Mouse (Mus musculus) erythroblast, embryonic 14.5 days (primary cell): ENCODE data around the gene 1700001C19Rik. TPM values are rescaled to one million over a fixed set of nuclear protein-coding genes. Genes with fewer than 3 reads are reported as not detected.
"Not testable (repeated sequence)": the region's sequence is repeated elsewhere in the genome, so short reads cannot be mapped to it uniquely, and the experiment has no call there.

Source experiments
- H3K27me3 ChIP-seq: 2 replicates; pipeline ENCODE4 v1.6.1; 2012; ENCODE audit warnings: inconsistent platforms; ENCODE audit not compliant: control insufficient read depth
- H3K36me3 ChIP-seq: 2 replicates; pipeline ENCODE4 v1.6.1; 2012; ENCODE audit warnings: mild to moderate bottlenecking, inconsistent platforms; ENCODE audit not compliant: control insufficient read depth
- H3K4me1 ChIP-seq: 2 replicates; pipeline ENCODE4 v1.6.1; 2012; ENCODE audit warnings: inconsistent platforms; ENCODE audit not compliant: control insufficient read depth
- H3K4me3 ChIP-seq: replicated peaks from 2 replicates; pipeline ENCODE3; 2012; ENCODE audit warnings: moderate library complexity, mild to moderate bottlenecking, inconsistent platforms
- H3K9me3 ChIP-seq: 2 replicates; pipeline ENCODE4 v1.6.1; 2012; ENCODE audit warnings: low read length, inconsistent platforms, mixed read lengths; ENCODE audit not compliant: control insufficient read depth
- GATA1 ChIP-seq: IDR thresholded peaks from 2 replicates; pipeline ENCODE4 v1.6.1; 2012; ENCODE audit warnings: low read length, inconsistent platforms, mixed read lengths
- TAL1 ChIP-seq: IDR thresholded peaks from 3 replicates; pipeline ENCODE4 v1.6.1; 2012; ENCODE audit warnings: low read length, inconsistent platforms, mixed read lengths
- polyA plus RNA-seq: library from polyadenylated mRNA; stranded (reverse); fragments of >175 nt; gene quantifications from 2 replicates; pipeline ENCODE4 v1.2.3, GENCODE M21; 2012

Gene 1700001C19Rik
- polyA plus RNA-seq, 1 experiment: not detected

- H3K27me3 ChIP-seq: peaks cover 5% of the 10 kb centered on the region
- H3K4me1 ChIP-seq: no peaks in the 10 kb centered on the region
- TF ChIP-seq TAL1 (no peak), GATA1 (no peak)
- no peaks in the 10 kb centered on the region for H3K9me3 ChIP-seq
- no peak overlapping the region for H3K4me3 ChIP-seq
- H3K36me3 ChIP-seq: no peaks in the 10 kb centered on the region
Measured at GRCm38 (mm10) chr17:47427316-47427715, 9.9 kb downstream of the 1700001C19Rik start.

DNA sequence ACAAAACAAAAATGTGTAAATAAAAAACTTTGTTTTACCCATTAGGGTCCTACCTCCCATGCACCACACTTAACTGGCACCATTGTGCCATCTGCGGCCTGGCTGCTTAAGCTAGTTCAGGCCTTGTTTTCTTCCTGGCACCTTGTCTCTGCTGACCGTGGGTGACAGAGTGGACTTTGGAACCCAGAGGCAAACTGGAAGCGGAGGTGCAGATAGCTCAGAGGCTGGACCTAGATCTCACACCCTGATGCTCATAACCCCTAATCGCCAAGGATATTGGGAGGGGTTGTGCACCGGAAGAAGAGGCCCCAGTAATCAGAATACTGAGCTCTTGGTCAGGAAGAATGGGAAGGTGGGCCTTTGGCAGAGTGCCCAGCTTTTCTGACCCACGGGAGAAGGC, 13.0 kb downstream of the 1700001C19Rik start:
- H3K9me3 ChIP-seq: no peaks in the 10 kb centered on the region
- no peak overlapping the region for H3K4me3 ChIP-seq
- peaks cover 5% of the 10 kb centered on the region for H3K27me3 ChIP-seq
- H3K4me1 ChIP-seq: no peaks in the 10 kb centered on the region
- H3K36me3 ChIP-seq: no peaks in the 10 kb centered on the region
- TF ChIP-seq TAL1: no peak
- TF ChIP-seq GATA1: no peak

DNA sequence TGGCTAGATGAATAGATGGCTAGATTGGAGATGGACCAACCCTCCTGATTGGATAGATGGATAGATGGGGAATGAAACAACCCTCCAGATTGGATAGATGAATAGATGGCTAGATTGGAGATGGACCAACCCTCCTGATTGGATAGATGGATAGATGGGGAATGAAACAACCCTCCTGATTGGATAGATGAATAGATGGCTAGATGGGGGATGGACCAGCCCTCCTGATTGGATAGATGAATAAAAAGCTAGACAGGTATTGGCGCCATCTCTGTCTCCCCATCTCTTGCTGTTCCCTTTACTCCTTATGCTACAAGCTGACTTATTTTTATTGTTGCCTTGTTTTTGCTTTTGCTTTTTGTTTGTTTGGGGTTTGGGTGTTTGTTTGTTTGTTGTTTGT, 14.6 kb downstream of the 1700001C19Rik start:
- not testable (repeated sequence) for H3K4me1 ChIP-seq, H3K27me3 ChIP-seq, H3K9me3 ChIP-seq, H3K36me3 ChIP-seq, H3K4me3 ChIP-seq

- no peaks in the 10 kb centered on the region for H3K27me3 ChIP-seq
- H3K4me1 ChIP-seq: no peaks in the 10 kb centered on the region
- H3K36me3 ChIP-seq: no peaks in the 10 kb centered on the region
- no peaks in the 10 kb centered on the region for H3K9me3 ChIP-seq
- H3K4me3 ChIP-seq: no peak overlapping the region
- TF ChIP-seq TAL1: no peak
- TF ChIP-seq GATA1: no peak
Measured at GRCm38 (mm10) chr17:47421566-47421965, 15.6 kb downstream of the 1700001C19Rik start.

DNA sequence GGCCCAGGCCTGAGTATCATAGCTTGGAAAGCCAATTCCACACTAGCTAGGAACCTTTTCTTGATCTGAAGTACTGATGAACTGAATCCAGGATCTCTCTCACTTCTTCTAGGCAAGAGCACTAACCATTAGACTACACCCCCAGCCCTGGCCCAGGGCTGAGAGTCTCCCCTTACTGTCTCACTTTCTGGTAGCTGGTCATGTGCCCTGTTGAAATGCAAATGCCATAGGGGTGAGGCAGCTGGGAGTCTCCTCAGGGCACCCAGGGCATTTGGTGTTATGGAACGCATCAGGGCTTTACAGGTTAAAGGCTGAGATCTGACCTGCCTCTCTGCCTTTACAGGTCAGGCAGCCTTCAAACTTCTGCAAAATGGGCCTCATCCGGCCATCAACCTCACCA, 17.0 kb downstream of the 1700001C19Rik start:
- no peaks in the 10 kb centered on the region for H3K4me1 ChIP-seq
- H3K9me3 ChIP-seq: no peaks in the 10 kb centered on the region; the same call in 1 of the 2 replicates
- H3K4me3 ChIP-seq: no peak overlapping the region
- H3K27me3 ChIP-seq: no peaks in the 10 kb centered on the region
- TF ChIP-seq TAL1 (no peak), GATA1 (no peak)
- no peaks in the 10 kb centered on the region for H3K36me3 ChIP-seq

GRCm38 (mm10) chr17:47409897-47410861, 27.0 kb downstream of the 1700001C19Rik start:
- peaks cover 37% of the 10 kb centered on the region for H3K27me3 ChIP-seq
- H3K4me1 ChIP-seq, H3K4me3 ChIP-seq, H3K9me3 ChIP-seq, H3K36me3 ChIP-seq: not testable (repeated sequence)

DNA sequence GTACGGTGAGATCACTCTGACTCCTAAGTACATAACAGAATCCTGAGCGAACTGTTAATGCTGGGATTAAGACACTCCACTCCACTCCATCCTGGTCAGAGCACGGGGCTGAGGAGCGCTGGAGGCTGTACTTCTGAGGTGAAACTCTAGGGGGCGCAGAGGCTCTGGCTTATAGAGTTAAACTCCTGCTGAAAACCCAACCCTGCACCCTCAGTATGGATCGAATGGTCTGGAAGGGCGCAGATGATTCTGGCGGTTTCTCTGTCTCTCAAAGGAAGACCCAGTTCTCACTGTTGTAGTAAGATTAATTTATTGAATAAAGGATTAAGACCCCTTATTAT, 28.6 kb downstream of the 1700001C19Rik start:
- Histone ChIP-seq H3K9me3 (no peaks in the 10 kb centered on the region), H3K27me3 (peaks cover 36% of the 10 kb centered on the region), H3K4me3 (no peak overlapping the region), H3K36me3 (no peaks in the 10 kb centered on the region), H3K4me1 (no peaks in the 10 kb centered on the region)
- no peak for TF ChIP-seq TAL1
- TF ChIP-seq GATA1: no peak

GRCm38 (mm10) chr17:47407717-47408557, 29.2 kb downstream of the 1700001C19Rik start:
- Histone ChIP-seq H3K4me3 (no peak overlapping the region), H3K4me1 (no peaks in the 10 kb centered on the region), H3K36me3 (no peaks in the 10 kb centered on the region), H3K9me3 (no peaks in the 10 kb centered on the region), H3K27me3 (peaks cover 32% of the 10 kb centered on the region)
- no peak for TF ChIP-seq TAL1
- no peak for TF ChIP-seq GATA1

DNA sequence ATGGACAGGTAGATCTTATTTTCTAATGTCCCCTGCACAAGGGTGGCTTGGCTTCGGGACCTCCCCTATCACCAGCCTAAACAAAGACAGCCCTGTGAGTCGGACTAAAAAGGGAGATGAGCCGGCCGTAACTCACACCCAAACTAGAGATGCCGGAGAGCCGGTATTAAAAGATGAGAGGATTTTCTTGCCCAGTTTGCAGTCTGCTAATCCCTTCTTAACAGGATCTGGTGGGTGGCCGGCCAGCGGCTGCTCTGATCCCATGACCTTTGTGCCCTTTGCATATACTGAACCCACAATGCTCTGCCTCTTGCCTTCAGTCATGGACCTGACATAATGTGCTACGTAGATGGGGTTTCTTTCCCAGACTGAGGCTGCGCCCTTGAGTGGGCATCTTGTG, 36.7 kb downstream of the 1700001C19Rik start, which contains the start of gene Guca1a:
Gene Guca1a, minus strand, starts transcription at position 134 of the 400 bp plus-strand sequence.
- H3K4me1 ChIP-seq: peaks cover 6% of the 10 kb centered on the region
- peaks cover 4% of the 10 kb centered on the region for H3K27me3 ChIP-seq
- no peaks in the 10 kb centered on the region for H3K9me3 ChIP-seq
- H3K36me3 ChIP-seq: no peaks in the 10 kb centered on the region
- H3K4me3 ChIP-seq: no peak within 1 kb of the TSS
- TF ChIP-seq TAL1 (no peak), GATA1 (no peak)
